Mouse (Mus musculus) frontal cortex, postnatal 14 days (tissue): ENCODE data around the gene Nfe2.
"Not testable (repeated sequence)": the region's sequence is repeated elsewhere in the genome, so short reads cannot be mapped to it uniquely, and the experiment has no call there.

Experiments used
- DNase-seq, 2 experiments: peaks; one replicate each; pipeline ENCODE4 v3.0.0; 2022; ENCODE audit warnings: low spot score in 2 of 2

The Nfe2 gene

GRCm38 (mm10) chr15:103290843-103291242 is 32.6 kb upstream of the Nfe2 start:
- DNase-seq: no peak

- DNase-seq: no peak
Observed at GRCm38 (mm10) chr15:103290417-103290816, 32.2 kb upstream of the Nfe2 start.

GRCm38 (mm10) chr15:103289600-103289999 is 31.4 kb upstream of the Nfe2 start:
- DNase-seq: no peak

GRCm38 (mm10) chr15:103285778-103286417 is 27.7 kb upstream of the Nfe2 start:
- no peak for DNase-seq

GRCm38 (mm10) chr15:103284647-103285046 is 26.4 kb upstream of the Nfe2 start:
- DNase-seq: no peak

- DNase-seq: peak in 1 of 2 experiments; percentile 35
Observed at GRCm38 (mm10) chr15:103284066-103284465, 25.9 kb upstream of the Nfe2 start.

- no peak for DNase-seq
Observed at GRCm38 (mm10) chr15:103281465-103282205, 23.4 kb upstream of the Nfe2 start.

GRCm38 (mm10) chr15:103280817-103281464 is 22.7 kb upstream of the Nfe2 start:
- no peak for DNase-seq

- DNase-seq: no peak
Observed at GRCm38 (mm10) chr15:103279750-103280149, 21.5 kb upstream of the Nfe2 start.

- no peak for DNase-seq
Observed at GRCm38 (mm10) chr15:103277949-103278348, 19.7 kb upstream of the Nfe2 start.

GRCm38 (mm10) chr15:103275943-103276342 is 17.7 kb upstream of the Nfe2 start:
- not testable (repeated sequence) for DNase-seq

- peak; percentile 94 to 99 for DNase-seq
Observed at GRCm38 (mm10) chr15:103272419-103273279, 14.4 kb upstream of the Nfe2 start, which contains the start of gene Copz1. Gene Copz1, plus strand, starts transcription at chr15:103272714.

GRCm38 (mm10) chr15:103268903-103269302 is 10.7 kb upstream of the Nfe2 start:
- no peak for DNase-seq

GRCm38 (mm10) chr15:103264794-103265193 is 6.6 kb upstream of the Nfe2 start:
- no peak for DNase-seq

GRCm38 (mm10) chr15:103259989-103260388 is 1.8 kb upstream of the Nfe2 start:
- DNase-seq: no peak

- DNase-seq: no peak
Observed at GRCm38 (mm10) chr15:103259162-103259561, 959 bp upstream of the Nfe2 start.

- no peak for DNase-seq
Observed at GRCm38 (mm10) chr15:103256210-103256986, 1.8 kb downstream of the Nfe2 start.

- no peak for DNase-seq
Observed at GRCm38 (mm10) chr15:103255169-103255568, 3.0 kb downstream of the Nfe2 start.

- no peak for DNase-seq
Observed at GRCm38 (mm10) chr15:103253352-103253751, 4.9 kb downstream of the Nfe2 start.

- no peak for DNase-seq
Observed at GRCm38 (mm10) chr15:103252660-103253059, 5.5 kb downstream of the Nfe2 start.

GRCm38 (mm10) chr15:103251595-103251994 is 6.6 kb downstream of the Nfe2 start:
- no peak for DNase-seq
